Mouse (Mus musculus) layer of hippocampus, adult 9-11 months (tissue): Measurements from ENCODE around the gene Ube2f.
A peak's percentile ranks its signal among the peaks of the same experiment; 100 is the strongest.

ENCODE experiments used
- DNase-seq: peaks from one replicate; pipeline ENCODE4 v3.0.0; 2022

Ube2f gene

GRCm38 (mm10) chr1:91249564-91250414, at the start of gene Ube2f:
TSS of gene Ube2f (plus strand) at chr1:91250304.
- peak; percentile 98 for DNase-seq

- no peak for DNase-seq
Observed at GRCm38 (mm10) chr1:91201122-91201521, 49.0 kb upstream of the Ube2f start.

- no peak for DNase-seq
Observed at GRCm38 (mm10) chr1:91204221-91204765, 45.8 kb upstream of the Ube2f start.

GRCm38 (mm10) chr1:91205651-91206050, 44.5 kb upstream of the Ube2f start:
- no peak for DNase-seq

DNA sequence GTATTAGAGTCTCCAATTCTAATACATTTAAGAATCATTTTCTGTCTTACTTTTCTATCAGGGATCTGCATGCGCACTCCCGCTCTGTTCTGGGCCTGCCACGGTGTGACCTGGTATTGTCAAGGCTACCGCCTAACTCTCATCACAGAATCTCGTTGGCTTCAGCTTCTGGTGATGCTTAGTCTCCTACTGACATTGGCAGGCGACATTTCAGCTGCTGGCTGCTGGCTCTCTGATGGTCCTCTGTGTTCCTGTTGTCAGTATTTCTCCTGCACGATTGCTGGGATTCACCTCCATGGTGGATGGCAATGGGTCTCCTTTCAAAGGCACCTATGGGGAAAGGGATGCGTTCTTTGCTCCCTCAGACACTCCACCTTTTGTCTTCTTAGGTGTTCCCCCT, 43.8 kb upstream of the Ube2f start:
- DNase-seq, result no peak

GRCm38 (mm10) chr1:91206873-91207272, 43.2 kb upstream of the Ube2f start:
- DNase-seq, result peak; percentile 88

- DNase-seq, result no peak
Observed at GRCm38 (mm10) chr1:91207334-91208074, 42.6 kb upstream of the Ube2f start.

DNA sequence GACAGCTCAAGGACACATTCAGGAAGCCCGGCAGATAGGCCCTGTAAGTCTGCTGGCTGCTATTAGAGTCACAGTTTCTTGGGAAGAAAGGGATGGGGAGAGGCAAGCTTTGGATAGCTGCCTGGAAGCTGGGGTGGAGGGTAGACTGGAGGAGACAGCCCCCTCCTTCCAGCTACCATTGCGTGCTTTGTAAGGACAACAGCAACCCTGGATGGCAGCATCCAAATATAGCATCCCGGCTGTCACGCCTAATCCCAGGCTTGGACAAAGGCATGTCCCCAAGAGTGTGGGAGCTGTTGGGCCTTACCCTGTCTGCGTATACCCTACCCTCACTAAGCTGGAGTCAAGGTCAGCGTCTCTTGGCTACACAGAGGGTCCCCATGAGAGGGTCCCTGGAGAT, 40.8 kb upstream of the Ube2f start:
- DNase-seq, result peak; percentile 71

- peak; percentile 91 for DNase-seq
Observed at GRCm38 (mm10) chr1:91209785-91210184, 40.3 kb upstream of the Ube2f start.

- DNase-seq, result peak; percentile 78
Observed at GRCm38 (mm10) chr1:91211099-91211498, 39.0 kb upstream of the Ube2f start.

- no peak for DNase-seq
Observed at GRCm38 (mm10) chr1:91211591-91212008, 38.5 kb upstream of the Ube2f start.

DNA sequence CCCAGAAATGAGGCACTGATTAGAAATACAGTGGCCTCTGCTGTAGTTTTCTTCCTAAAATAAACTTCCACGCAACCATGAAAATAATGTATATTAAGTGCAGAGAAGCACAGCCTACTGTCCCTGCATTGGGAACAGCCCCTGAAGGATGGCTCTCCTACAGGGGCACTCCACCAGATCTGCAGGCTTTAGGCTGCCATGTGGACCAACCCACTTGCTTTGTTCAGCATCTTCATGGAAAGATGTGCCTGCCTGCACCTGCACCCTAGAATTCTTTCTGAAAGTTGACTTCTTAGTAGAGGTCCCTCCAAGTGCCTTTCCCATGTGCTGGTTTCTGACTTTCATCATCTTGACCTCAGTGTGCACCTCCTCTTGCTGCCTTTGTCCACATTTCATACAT, 34.8 kb upstream of the Ube2f start:
- no peak for DNase-seq

DNA sequence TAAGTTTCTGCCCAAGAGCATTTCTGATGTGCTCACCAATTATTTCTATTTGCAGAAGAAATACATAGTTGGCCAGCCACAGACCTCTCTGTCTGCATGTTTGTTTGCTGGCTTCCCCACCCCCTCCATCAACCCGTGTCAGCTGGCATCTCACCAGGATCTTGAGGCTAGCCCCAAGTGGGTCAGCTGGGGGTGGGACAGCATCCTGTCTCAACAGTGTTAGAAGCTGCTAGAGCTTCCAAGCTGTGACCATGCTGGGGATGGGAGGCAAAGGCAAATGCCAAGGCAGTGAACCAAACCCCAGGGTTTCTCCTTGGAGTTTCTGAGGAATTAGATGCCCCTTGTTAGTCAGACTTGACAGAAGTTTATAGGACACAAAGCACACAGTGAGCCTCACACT, 34.1 kb upstream of the Ube2f start:
- DNase-seq, result no peak

GRCm38 (mm10) chr1:91216504-91217267, 33.4 kb upstream of the Ube2f start:
- DNase-seq, result peak; percentile 63

DNA sequence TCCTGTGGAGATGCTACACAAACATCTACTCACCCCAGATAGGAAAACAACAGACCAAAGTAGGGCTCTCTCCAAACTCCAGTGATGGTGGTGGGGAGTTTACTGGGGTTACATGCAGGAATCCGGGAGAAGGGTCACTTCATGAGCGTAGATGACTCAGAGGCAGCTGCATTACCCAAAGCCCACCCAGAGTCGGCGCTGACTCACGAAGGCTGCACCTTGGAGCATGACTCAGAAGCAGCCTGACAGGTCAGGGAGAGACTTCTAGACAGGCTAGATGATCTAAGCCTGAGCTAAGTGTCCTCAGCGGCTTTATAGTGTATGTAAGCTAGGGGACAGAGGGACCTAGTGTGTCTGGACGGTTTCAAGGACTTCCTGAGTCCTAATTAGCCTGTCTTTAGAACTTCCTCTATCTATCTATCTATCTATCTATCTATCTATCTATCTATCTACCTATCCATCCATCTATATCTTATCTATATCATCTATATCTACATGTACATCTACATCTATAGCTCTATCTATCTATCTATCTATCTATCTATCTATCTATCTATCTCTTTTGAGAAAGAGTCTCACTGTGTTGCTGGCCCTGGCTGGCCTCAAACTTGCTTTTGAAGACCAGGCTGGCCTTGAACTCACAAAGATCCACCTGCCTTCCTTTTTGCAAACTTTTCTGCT, 30.3 kb upstream of the Ube2f start:
- no peak for DNase-seq

DNA sequence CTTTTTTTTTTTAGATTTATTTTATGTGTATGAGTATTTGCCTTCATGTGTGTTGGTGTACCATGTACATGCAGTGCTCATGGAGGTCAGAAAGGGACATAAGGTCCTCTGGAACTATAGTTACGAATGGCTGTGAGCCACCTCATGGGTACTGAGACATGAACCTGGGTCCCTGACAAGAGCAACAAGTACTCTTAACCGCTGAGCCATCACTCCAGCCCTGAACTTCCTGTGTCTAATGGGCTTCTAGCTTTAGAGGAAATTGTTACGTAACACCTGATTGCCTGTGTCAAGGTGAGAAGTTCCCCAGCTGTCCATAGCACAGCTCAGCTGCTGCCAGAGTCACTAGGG, 29.8 kb upstream of the Ube2f start:
- DNase-seq, result no peak

- no peak for DNase-seq
Observed at GRCm38 (mm10) chr1:91226562-91226961, 23.5 kb upstream of the Ube2f start.

- DNase-seq, result no peak
Observed at GRCm38 (mm10) chr1:91227381-91228054, 22.6 kb upstream of the Ube2f start.

GRCm38 (mm10) chr1:91231142-91231541, 19.0 kb upstream of the Ube2f start:
- DNase-seq, result no peak

- no peak for DNase-seq
Observed at GRCm38 (mm10) chr1:91231896-91232295, 18.2 kb upstream of the Ube2f start.

DNA sequence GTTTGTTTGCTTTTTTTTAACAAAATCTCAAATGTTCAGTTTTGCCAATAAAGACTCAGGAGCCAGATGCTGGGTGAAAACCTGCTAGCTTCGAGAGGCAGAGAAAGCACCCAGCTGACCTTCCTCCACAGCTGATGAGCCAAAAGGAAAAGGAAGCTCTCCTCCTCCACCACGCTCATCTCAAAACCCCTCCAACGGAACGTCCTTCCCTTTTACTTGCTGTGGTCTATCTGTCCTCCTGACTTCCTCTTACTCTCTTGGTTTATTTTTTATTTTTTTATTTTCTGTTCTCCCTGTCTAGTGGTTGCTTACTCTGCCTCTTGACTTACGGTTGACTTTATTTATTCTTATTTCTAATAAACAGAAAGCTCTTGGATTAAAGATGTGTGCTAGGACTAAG, 14.7 kb upstream of the Ube2f start:
- DNase-seq, result no peak

DNA sequence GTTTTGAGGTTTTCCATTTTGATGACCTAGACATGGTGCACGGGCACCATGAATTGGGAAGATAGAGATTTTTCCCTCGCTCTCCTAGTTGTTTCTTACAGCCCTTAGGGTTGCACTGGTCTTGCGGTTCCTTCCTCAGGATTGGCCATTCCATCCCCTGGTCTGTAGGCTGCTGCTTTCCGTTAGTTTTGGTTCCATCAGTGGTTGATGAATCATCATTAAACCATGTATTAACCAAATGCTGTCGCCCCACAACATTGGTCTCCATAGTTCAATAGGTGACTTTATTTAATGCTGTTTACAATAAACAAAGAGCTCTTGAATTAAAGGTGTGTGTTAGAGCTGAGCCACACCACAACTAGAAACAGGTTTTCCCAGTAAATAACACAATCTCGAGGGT, 12.4 kb upstream of the Ube2f start:
- no peak for DNase-seq
